Mouse (Mus musculus): ENCODE measurements around the gene Nmt1. TPM values are rescaled to one million over a fixed set of nuclear protein-coding genes. Genes with fewer than 3 reads are reported as not detected.

Nmt1 gene
- total and polyA plus RNA-seq, 2 experiments from 2014 or later: 39.8 to 71.5 TPM

GRCm38 (mm10) chr11:103081631-103082030 is 53.6 kb downstream of the Nmt1 start:
- no peak for TF ChIP-seq CTCF (IDR thresholded peaks at IDR 0.05; ENCODE audit: low read depth)

GRCm38 (mm10) chr11:103093306-103093705 is 65.3 kb downstream of the Nmt1 start:
- Histone ChIP-seq H3K27me3 (ENCODE audit: insufficient read depth, low read length) (no peaks in the 10 kb centered on the region), H3K9me3 (ENCODE audit: low read length) (no peaks in the 10 kb centered on the region), H3K4me3 (ENCODE audit: low read length) (no peak overlapping the region), H3K9ac (replicated peaks; ENCODE audit: low read length) (no peak overlapping the region), H3K27ac (no peak overlapping the region), H3K36me3 (ENCODE audit: insufficient read depth, low read length) (no peaks in the 10 kb centered on the region), H3K4me1 (ENCODE audit: insufficient read depth, low read length) (no peaks in the 10 kb centered on the region), H3K4me2 (ENCODE audit: low read depth, low read length) (no peak overlapping the region)
- no peak for DNase-seq (ENCODE audit: low spot score)
- 94% methylated on average over 7 of the region's 7 CpGs for WGBS
- no peak for ATAC-seq
- no peak for TF ChIP-seq CTCF (IDR thresholded peaks at IDR 0.05; ENCODE audit: low read depth)

More at GRCm38 (mm10) chr11:103081631-103082030, 53.6 kb downstream of the Nmt1 start:
- Histone ChIP-seq H3K9ac (replicated peaks; ENCODE audit: low read length) (no peak overlapping the region), H3K27me3 (ENCODE audit: insufficient read depth, low read length) (0 out of 2 replicates have a peak, but pooled peaks cover 6% of the 10 kb centered on the region), H3K27ac (no peak overlapping the region), H3K4me1 (ENCODE audit: insufficient read depth, low read length) (no peaks in the 10 kb centered on the region), H3K4me2 (ENCODE audit: low read depth, low read length) (no peak overlapping the region), H3K36me3 (ENCODE audit: insufficient read depth, low read length) (no peaks in the 10 kb centered on the region), H3K9me3 (ENCODE audit: low read length) (no peaks in the 10 kb centered on the region), H3K4me3 (ENCODE audit: low read length) (no peak overlapping the region)
- WGBS: 59% methylated on average over 6 of the region's 6 CpGs
- DNase-seq (ENCODE audit: low spot score): no peak
- ATAC-seq: no peak

- Histone ChIP-seq H3K4me1 (ENCODE audit: insufficient read depth, low read length) (no peaks in the 10 kb centered on the region), H3K9me3 (ENCODE audit: low read length) (no peaks in the 10 kb centered on the region), H3K4me3 (ENCODE audit: low read length) (no peak overlapping the region), H3K4me2 (ENCODE audit: low read depth, low read length) (no peak overlapping the region), H3K27me3 (ENCODE audit: insufficient read depth, low read length) (no peaks in the 10 kb centered on the region), H3K27ac (no peak overlapping the region), H3K9ac (replicated peaks; ENCODE audit: low read length) (no peak overlapping the region), H3K36me3 (ENCODE audit: insufficient read depth, low read length) (no peaks in the 10 kb centered on the region)
- TF ChIP-seq CTCF (IDR thresholded peaks at IDR 0.05; ENCODE audit: low read depth): no peak
- 78% methylated on average over 20 of the region's 20 CpGs for WGBS
- DNase-seq (ENCODE audit: low spot score) (no peak), ATAC-seq (no peak)
These were observed 66.2 kb downstream of the Nmt1 start for GRCm38 (mm10) chr11:103093862-103094833.

- 59% methylated on average over 9 of the region's 9 CpGs for WGBS
- H3K4me3 ChIP-seq (ENCODE audit: low read length): no peak overlapping the region
- no peak for TF ChIP-seq CTCF (IDR thresholded peaks at IDR 0.05; ENCODE audit: low read depth)
- DNase-seq (ENCODE audit: low spot score) (no peak), ATAC-seq (no peak)
- H3K9ac ChIP-seq (replicated peaks; ENCODE audit: low read length): no peak overlapping the region
- no peaks in the 10 kb centered on the region for H3K4me1 ChIP-seq (ENCODE audit: insufficient read depth, low read length)
- no peak overlapping the region for H3K27ac ChIP-seq
- no peaks in the 10 kb centered on the region for H3K9me3 ChIP-seq (ENCODE audit: low read length)
- no peak overlapping the region for H3K4me2 ChIP-seq (ENCODE audit: low read depth, low read length)
- no peaks in the 10 kb centered on the region for H3K27me3 ChIP-seq (ENCODE audit: insufficient read depth, low read length)
- no peaks in the 10 kb centered on the region for H3K36me3 ChIP-seq (ENCODE audit: insufficient read depth, low read length)
These were observed 67.2 kb downstream of the Nmt1 start for GRCm38 (mm10) chr11:103095107-103095670.

- TF ChIP-seq CTCF (IDR thresholded peaks at IDR 0.05; ENCODE audit: low read depth): no peak
- 94% methylated on average over 6 of the region's 6 CpGs for WGBS
- no peaks in the 10 kb centered on the region for H3K4me1 ChIP-seq (ENCODE audit: insufficient read depth, low read length)
- H3K4me3 ChIP-seq (ENCODE audit: low read length): no peak overlapping the region
- no peak overlapping the region for H3K9ac ChIP-seq (replicated peaks; ENCODE audit: low read length)
- ATAC-seq (no peak), DNase-seq (ENCODE audit: low spot score) (no peak)
- H3K9me3 ChIP-seq (ENCODE audit: low read length): no peaks in the 10 kb centered on the region
- 0 out of 2 replicates have a peak, but pooled peaks cover 3% of the 10 kb centered on the region for H3K27me3 ChIP-seq (ENCODE audit: insufficient read depth, low read length)
- H3K27ac ChIP-seq: no peak overlapping the region
- no peak overlapping the region for H3K4me2 ChIP-seq (ENCODE audit: low read depth, low read length)
- no peaks in the 10 kb centered on the region for H3K36me3 ChIP-seq (ENCODE audit: insufficient read depth, low read length)
These were observed 67.8 kb downstream of the Nmt1 start for GRCm38 (mm10) chr11:103095801-103096200.

GRCm38 (mm10) chr11:103096979-103097894 is 69.2 kb downstream of the Nmt1 start:
- ATAC-seq: no peak
- Histone ChIP-seq H3K36me3 (ENCODE audit: insufficient read depth, low read length) (no peaks in the 10 kb centered on the region), H3K27me3 (ENCODE audit: insufficient read depth, low read length) (0 out of 2 replicates have a peak, but pooled peaks cover 3% of the 10 kb centered on the region)

More at GRCm38 (mm10) chr11:103096979-103097894, 69.2 kb downstream of the Nmt1 start:
- H3K27ac ChIP-seq: no peak overlapping the region
- H3K4me3 ChIP-seq (ENCODE audit: low read length): no peak overlapping the region
- WGBS: 34% methylated on average over 22 of the region's 22 CpGs
- no peak for DNase-seq (ENCODE audit: low spot score)
- H3K4me2 ChIP-seq (ENCODE audit: low read depth, low read length): no peak overlapping the region
- TF ChIP-seq CTCF (IDR thresholded peaks at IDR 0.05; ENCODE audit: low read depth): no peak
- no peak overlapping the region for H3K9ac ChIP-seq (replicated peaks; ENCODE audit: low read length)
- no peaks in the 10 kb centered on the region for H3K4me1 ChIP-seq (ENCODE audit: insufficient read depth, low read length)
- H3K9me3 ChIP-seq (ENCODE audit: low read length): no peaks in the 10 kb centered on the region
